Mouse (Mus musculus) cortical plate, adult 2 months (tissue): ENCODE results near the gene Gm43517.

ENCODE experiments used
- CTCF ChIP-seq: fragments of 200-500 bp; IDR thresholded peaks from 2 replicates; pipeline ENCODE4 v1.5.1; 2011; ENCODE audit warnings: mild to moderate bottlenecking, control low read depth, low read length; ENCODE audit not compliant: insufficient read depth; ENCODE audit errors: extremely low read depth
- POLR2A ChIP-seq: fragments of 200-500 bp; IDR thresholded peaks from 2 replicates; pipeline ENCODE4 v1.6.1; 2011; ENCODE audit warnings: mild to moderate bottlenecking, low read length, control low read depth; ENCODE audit not compliant: insufficient read depth; ENCODE audit errors: extremely low read depth

DNA sequence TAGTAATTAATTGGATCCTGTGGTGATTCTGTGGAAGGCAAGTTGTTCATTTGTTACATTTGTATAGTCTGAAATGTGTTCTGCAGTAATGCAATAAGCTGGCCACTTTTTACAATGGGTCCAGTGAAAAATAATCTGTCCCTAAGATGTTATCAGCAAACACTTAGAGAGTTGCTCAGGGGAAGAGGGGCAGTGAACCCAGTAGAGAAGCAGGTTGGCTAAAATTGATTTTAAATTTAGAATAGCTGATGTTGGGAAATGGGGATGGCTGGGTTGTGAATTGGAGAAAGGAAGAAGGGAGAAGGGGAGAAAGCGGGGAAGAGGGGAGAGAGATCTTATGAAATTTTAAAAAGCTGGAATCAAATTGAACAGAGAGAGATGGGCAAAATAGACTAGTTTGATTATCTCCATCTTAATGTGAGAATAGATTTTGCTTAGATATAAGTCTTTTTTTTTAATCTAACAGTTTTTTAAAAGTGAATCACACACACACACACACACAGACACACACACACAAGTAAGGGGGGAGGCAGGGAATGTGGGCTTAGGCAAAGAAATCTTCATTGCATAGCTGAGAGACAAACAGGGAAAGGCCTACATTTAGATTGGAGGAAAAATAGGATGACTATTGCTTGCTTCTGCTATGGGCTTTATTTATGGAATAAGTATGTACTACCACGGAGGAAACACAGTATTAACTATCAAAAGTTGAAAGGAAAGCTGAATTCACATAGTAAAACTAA, 3.1 kb downstream of the Gm43517 start:
- TF ChIP-seq CTCF (no peak), POLR2A (no peak)
